Mouse (Mus musculus) lung, adult 18-20 months (tissue): ENCODE measurements around the gene Tigd3.

ENCODE experiments used
- DNase-seq, 2 experiments: peaks; one replicate each; pipeline ENCODE4 v3.0.0; 2022; ENCODE audit warnings: mixed read lengths in 2 of 2

The Tigd3 gene

GRCm38 (mm10) chr19:5846154-5846553 is 47.8 kb downstream of the Tigd3 start:
- no peak for DNase-seq

GRCm38 (mm10) chr19:5845319-5846135 is 48.4 kb downstream of the Tigd3 start:
- DNase-seq: peak; percentile 96 to 97

- DNase-seq: no peak
Measured at GRCm38 (mm10) chr19:5844831-5845318, 49.1 kb downstream of the Tigd3 start.

GRCm38 (mm10) chr19:5843781-5844691 is 49.9 kb downstream of the Tigd3 start:
- DNase-seq: peak; percentile 64

GRCm38 (mm10) chr19:5842785-5843730 is 50.9 kb downstream of the Tigd3 start:
- peak; percentile 75 to 77 for DNase-seq

GRCm38 (mm10) chr19:5841999-5842784 is 51.8 kb downstream of the Tigd3 start:
- DNase-seq: peak in 1 of 2 experiments; percentile 24

- DNase-seq: peak; percentile 71 to 78
Measured at GRCm38 (mm10) chr19:5841389-5841946, 52.5 kb downstream of the Tigd3 start.
